Mouse (Mus musculus): Measurements from ENCODE around the gene Spn.

Gene Spn

DNA sequence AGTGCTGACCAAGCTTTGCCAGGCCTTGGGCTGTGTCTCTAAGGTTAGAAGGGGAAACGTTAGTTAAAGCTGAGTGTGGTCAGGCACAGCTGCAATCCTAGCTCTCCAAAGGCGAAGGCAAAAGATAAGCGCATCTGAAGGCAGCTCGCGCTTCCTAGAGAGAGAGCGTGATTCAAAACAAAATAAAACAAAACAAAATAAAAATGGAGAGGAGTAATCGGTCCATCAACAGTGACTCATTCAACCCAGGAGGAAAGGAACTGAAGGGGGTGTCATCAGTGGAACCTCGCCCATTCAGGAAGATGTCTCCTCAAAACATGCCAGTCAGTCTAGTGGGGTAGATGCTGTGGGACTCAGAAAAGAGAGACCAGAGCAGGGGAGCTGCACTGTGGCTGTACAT is 55.4 kb downstream of the Spn start:
- no peak for DNase-seq (ENCODE audit: low spot score in 2 of 2)
